In genomic region chr11:30143090-30143489, GRCm38 (mm10) we compare ENCODE assay signal across 27 mouse cellular contexts.
DNase-seq lines count a peak whose midpoint lies in the region; ATAC-seq and TF ChIP-seq lines count a peak whose summit lies in the region.
"Had no signal": no experiment of that assay in that cellular context is flagged by ENCODE, and none has a peak within 500 bp of the region (broad histone marks: within the 10 kb centered on the region; RNA-seq: fewer than 3 reads in every experiment).

No protein-coding gene starts in this region.

- no peak overlapping the region for H3K9ac ChIP-seq in heart, embryonic 15.5 days
- no peak overlapping the region for H3K9ac ChIP-seq in kidney, embryonic 15.5 days
- H3K9ac ChIP-seq in lung, postnatal 0 days (replicated peaks; ENCODE audit: low read depth) = no peak overlapping the region
- H3K9ac ChIP-seq: hindbrain, embryonic 14.5 days; neural tube, embryonic 15.5 days had no signal

- peaks cover 9% of the 10 kb centered on the region; the same call in 1 of the 2 replicates for H3K4me1 ChIP-seq in heart, embryonic 15.5 days (replicated peaks)
- no peaks in the 10 kb centered on the region for H3K4me1 ChIP-seq in kidney, embryonic 15.5 days
- H3K4me1 ChIP-seq in lung, postnatal 0 days (ENCODE audit: insufficient read depth, low read depth, low read length) = no peaks in the 10 kb centered on the region
- H3K4me1 ChIP-seq: forebrain, embryonic 10.5 days; neural tube, embryonic 15.5 days had no signal

- no peaks in the 10 kb centered on the region for H3K9me3 ChIP-seq in heart, embryonic 15.5 days (replicated peaks)
- no peaks in the 10 kb centered on the region for H3K9me3 ChIP-seq in kidney, embryonic 15.5 days (replicated peaks)
- H3K9me3 ChIP-seq in lung, postnatal 0 days (ENCODE audit: low read length) = no peaks in the 10 kb centered on the region
- H3K9me3 ChIP-seq: forebrain, embryonic 10.5 days; neural tube, embryonic 15.5 days had no signal

- peaks cover 95% of the 10 kb centered on the region for H3K36me3 ChIP-seq in heart, embryonic 15.5 days
- peaks cover 96% of the 10 kb centered on the region for H3K36me3 ChIP-seq in kidney, embryonic 15.5 days
- peaks cover 58% of the 10 kb centered on the region for H3K36me3 ChIP-seq in lung, postnatal 0 days (ENCODE audit: insufficient read depth, low read length)

- no peak for TF ChIP-seq EP300 in lung, postnatal 0 days (IDR thresholded peaks at IDR 0.05)

- WGBS in heart, embryonic 15.5 days = 68% methylated on average over 6 of the region's 6 CpGs
- 73% methylated on average over 6 of the region's 6 CpGs for WGBS in kidney, embryonic 15.5 days
- WGBS in lung, postnatal 0 days = 83% methylated on average over 6 of the region's 6 CpGs

- intact Hi-C loops in gastrocnemius, adult 2 months (cut with DNase I) = no loop called here
- intact Hi-C loops in heart, postnatal 36 days (cut with DNase I) = no loop called here

- no peak overlapping the region for H3K4me3 ChIP-seq in gastrocnemius, adult 2 months
- no peak overlapping the region for H3K4me3 ChIP-seq in heart, embryonic 15.5 days
- no peak overlapping the region for H3K4me3 ChIP-seq in kidney, embryonic 15.5 days (replicated peaks)
- no peak overlapping the region for H3K4me3 ChIP-seq in lung, postnatal 0 days (ENCODE audit: low read depth, low read length)
- H3K4me3 ChIP-seq: forebrain, embryonic 10.5 days; left cerebral cortex, adult 2 months; neural tube, embryonic 15.5 days had no signal

- no peak for ATAC-seq in heart, embryonic 15.5 days (replicated peaks; ENCODE audit: insufficient number of reproducible peaks, insufficient read depth, low FRiP score, low read depth)
- ATAC-seq in kidney, embryonic 15.5 days (replicated peaks; ENCODE audit: low FRiP score) = no peak
- ATAC-seq in lung, postnatal 0 days = peak; percentile 35; the same call in 1 of the 2 replicates
- ATAC-seq: activated CD4-positive, CD25-positive, alpha-beta regulatory T cell, adult 4 months; forebrain, embryonic 16.5 days; inflammation-experienced regulatory T-cells, adult 6 months had no signal

- DNase-seq in gastrocnemius, adult 2 months = no peak
- DNase-seq in gastrocnemius, adult 18-20 months (ENCODE audit: low spot score) = no peak
- DNase-seq in heart, postnatal 36 days = no peak
- DNase-seq in kidney, adult 18-20 months = no peak
- DNase-seq in lung, postnatal 0 days (ENCODE audit: low spot score) = peak; percentile 45
- DNase-seq in lung, postnatal 10 days = no peak
- DNase-seq: adrenal gland, adult 8-10 months; cerebellum, adult 18-20 months; cerebellum, postnatal 14 days; gastrocnemius, postnatal 25 days; heart, postnatal 14 days; kidney, postnatal 4 days; layer of hippocampus, adult 9-11 months; liver; lung, postnatal 14 days; right cerebral cortex, adult 18-20 months; right cerebral cortex, postnatal 4 days had no signal

- no peaks in the 10 kb centered on the region for H3K27me3 ChIP-seq in heart, embryonic 15.5 days
- no peaks in the 10 kb centered on the region for H3K27me3 ChIP-seq in kidney, embryonic 15.5 days
- H3K27me3 ChIP-seq in lung, postnatal 0 days (replicated peaks; ENCODE audit: insufficient read depth, low read length) = no peaks in the 10 kb centered on the region
- H3K27me3 ChIP-seq: neural tube, embryonic 15.5 days had no signal

- no peak overlapping the region for H3K4me2 ChIP-seq in heart, embryonic 15.5 days
- no peak overlapping the region for H3K4me2 ChIP-seq in kidney, embryonic 15.5 days
- H3K4me2 ChIP-seq in lung, postnatal 0 days (replicated peaks; ENCODE audit: low read depth, low read length) = no peak overlapping the region
- H3K4me2 ChIP-seq: hindbrain, embryonic 14.5 days; midbrain, embryonic 11.5 days; neural tube, embryonic 15.5 days had no signal

- TF ChIP-seq CTCF in gastrocnemius, adult 2 months (IDR thresholded peaks at IDR 0.05) = no peak
- TF ChIP-seq CTCF in lung, postnatal 0 days (IDR thresholded peaks at IDR 0.05) = no peak

- peak overlapping the region; percentile 33; the same call in 1 of the 2 replicates for H3K27ac ChIP-seq in gastrocnemius, adult 2 months
- H3K27ac ChIP-seq in heart, embryonic 15.5 days = peak overlapping the region; percentile 35
- 0 out of 2 replicates have a peak overlapping the region, but pooled peaks have one; percentile 45 for H3K27ac ChIP-seq in kidney, embryonic 15.5 days
- no peak overlapping the region for H3K27ac ChIP-seq in lung, postnatal 0 days (ENCODE audit: low read length)
- H3K27ac ChIP-seq: forebrain, embryonic 10.5 days; hindbrain, embryonic 14.5 days; left cerebral cortex, adult 2 months; neural tube, embryonic 15.5 days had no signal
